9 mouse cellular contexts compared by ENCODE assay signal in genomic region chr17:87378354-87379159, GRCm38 (mm10). TPM values are rescaled to one million over a fixed set of nuclear protein-coding genes. Genes with fewer than 3 reads are reported as not detected.
DNase-seq lines count a peak whose midpoint lies in the region; ATAC-seq and TF ChIP-seq lines count a peak whose summit lies in the region.
"Had no signal": no experiment of that assay in that cellular context is flagged by ENCODE, and none has a peak within 500 bp of the region (broad histone marks: within the 10 kb centered on the region; RNA-seq: fewer than 3 reads in every experiment).

No protein-coding gene starts in this region.

- H3K36me3 ChIP-seq in lung, postnatal 0 days (ENCODE audit: insufficient read depth, low read length) = no peaks in the 10 kb centered on the region
- H3K36me3 ChIP-seq in forebrain, embryonic 15.5 days = no peaks in the 10 kb centered on the region
- H3K36me3 ChIP-seq in intestine, embryonic 14.5 days (ENCODE audit: control insufficient read depth, insufficient read depth, low read length) = no peaks in the 10 kb centered on the region
- H3K36me3 ChIP-seq in limb, embryonic 12.5 days = no peaks in the 10 kb centered on the region
- H3K36me3 ChIP-seq: liver, embryonic 15.5 days had no signal

- peaks cover 17% of the 10 kb centered on the region; the same call in 1 of the 2 replicates for H3K4me1 ChIP-seq in lung, postnatal 0 days (ENCODE audit: insufficient read depth, low read depth, low read length)
- peaks cover 31% of the 10 kb centered on the region for H3K4me1 ChIP-seq in forebrain, embryonic 15.5 days
- H3K4me1 ChIP-seq in intestine, embryonic 14.5 days (replicated peaks; ENCODE audit: control insufficient read depth, insufficient read depth, low read length) = peaks cover 38% of the 10 kb centered on the region
- H3K4me1 ChIP-seq in limb, embryonic 12.5 days (replicated peaks) = peaks cover 60% of the 10 kb centered on the region
- H3K4me1 ChIP-seq in olfactory bulb, adult 2 months (ENCODE audit: control insufficient read depth, insufficient read depth, low read length) = peaks cover 89% of the 10 kb centered on the region

- 60% methylated on average over 16 of the region's 16 CpGs for WGBS in lung, postnatal 0 days
- WGBS in forebrain, embryonic 15.5 days = 49% methylated on average over 16 of the region's 16 CpGs
- WGBS in intestine, embryonic 14.5 days = 44% methylated on average over 16 of the region's 16 CpGs
- 60% methylated on average over 16 of the region's 16 CpGs for WGBS in limb, embryonic 12.5 days
- WGBS in olfactory bulb, adult 2 months = 33% methylated on average over 16 of the region's 16 CpGs

- no peak for ATAC-seq in lung, postnatal 0 days
- ATAC-seq in forebrain, embryonic 15.5 days (replicated peaks) = peak; percentile 68
- ATAC-seq in intestine, embryonic 14.5 days (replicated peaks; ENCODE audit: low FRiP score, low TSS enrichment, low read depth) = 0 out of 2 replicates have a peak, but pooled peaks have one; percentile 24
- ATAC-seq in limb, embryonic 12.5 days (ENCODE audit: insufficient number of reproducible peaks, insufficient read depth, low FRiP score, low TSS enrichment, low read depth) = no peak

- DNase-seq in lung, postnatal 0 days (ENCODE audit: low spot score) = peak; percentile 48
- no peak for DNase-seq in lung, postnatal 14 days
- peak; percentile 67 for DNase-seq in intestine, embryonic 14.5 days (ENCODE audit: low spot score)
- no peak for DNase-seq in thymus, postnatal 25 days
- DNase-seq in thymus, postnatal 36 days = no peak

- H3K9ac ChIP-seq in lung, postnatal 0 days (replicated peaks; ENCODE audit: low read depth) = no peak overlapping the region
- H3K9ac ChIP-seq in forebrain, embryonic 15.5 days (replicated peaks) = no peak overlapping the region
- H3K9ac ChIP-seq in intestine, embryonic 14.5 days (ENCODE audit: low read length) = no peak overlapping the region
- H3K9ac ChIP-seq in limb, embryonic 12.5 days (replicated peaks) = peak overlapping the region; percentile 23; the same call in 1 of the 2 replicates
- H3K9ac ChIP-seq: liver, embryonic 15.5 days had no signal

- no peak for TF ChIP-seq EP300 in lung, postnatal 0 days (IDR thresholded peaks at IDR 0.05)

- TF ChIP-seq POLR2A in olfactory bulb, adult 2 months (IDR thresholded peaks at IDR 0.05; ENCODE audit: insufficient read depth, low read depth, low read length) = no peak

- H3K27me3 ChIP-seq in lung, postnatal 0 days (replicated peaks; ENCODE audit: insufficient read depth, low read length) = no peaks in the 10 kb centered on the region
- no peaks in the 10 kb centered on the region for H3K27me3 ChIP-seq in forebrain, embryonic 15.5 days
- H3K27me3 ChIP-seq in intestine, embryonic 14.5 days (replicated peaks; ENCODE audit: control insufficient read depth, insufficient read depth, low read length) = no peaks in the 10 kb centered on the region
- H3K27me3 ChIP-seq in limb, embryonic 12.5 days = no peaks in the 10 kb centered on the region
- H3K27me3 ChIP-seq: liver, embryonic 15.5 days had no signal

- H3K27ac ChIP-seq in lung, postnatal 0 days (ENCODE audit: low read length) = no peak overlapping the region
- H3K27ac ChIP-seq in forebrain, embryonic 15.5 days (replicated peaks) = peak overlapping the region; percentile 68
- peak overlapping the region; percentile 71 for H3K27ac ChIP-seq in intestine, embryonic 14.5 days (ENCODE audit: low read depth)
- H3K27ac ChIP-seq in limb, embryonic 12.5 days = peak overlapping the region; percentile 85
- H3K27ac ChIP-seq in olfactory bulb, adult 2 months (ENCODE audit: insufficient read depth, low read depth, low read length) = peak overlapping the region; percentile 96
- H3K27ac ChIP-seq: liver, embryonic 15.5 days had no signal

- TF ChIP-seq CTCF in lung, postnatal 0 days (IDR thresholded peaks at IDR 0.05) = no peak
- TF ChIP-seq CTCF in olfactory bulb, adult 2 months (IDR thresholded peaks at IDR 0.05; ENCODE audit: insufficient read depth, low read depth, low read length) = no peak

- no peak overlapping the region for H3K4me2 ChIP-seq in lung, postnatal 0 days (replicated peaks; ENCODE audit: low read depth, low read length)
- H3K4me2 ChIP-seq in forebrain, embryonic 15.5 days (replicated peaks) = no peak overlapping the region
- H3K4me2 ChIP-seq in intestine, embryonic 14.5 days (ENCODE audit: low read length) = no peak overlapping the region
- no peak overlapping the region for H3K4me2 ChIP-seq in limb, embryonic 12.5 days
- H3K4me2 ChIP-seq: liver, embryonic 15.5 days had no signal

- no peak overlapping the region for H3K4me3 ChIP-seq in lung, postnatal 0 days (ENCODE audit: low read depth, low read length)
- H3K4me3 ChIP-seq in forebrain, embryonic 15.5 days = no peak overlapping the region
- H3K4me3 ChIP-seq in intestine, embryonic 14.5 days (ENCODE audit: low read depth, low read length) = no peak overlapping the region
- H3K4me3 ChIP-seq in limb, embryonic 12.5 days (replicated peaks) = no peak overlapping the region
- peak overlapping the region; percentile 25 for H3K4me3 ChIP-seq in olfactory bulb, adult 2 months (ENCODE audit: insufficient read depth, low read depth, low read length)
- H3K4me3 ChIP-seq: liver, embryonic 15.5 days had no signal

- no peaks in the 10 kb centered on the region for H3K9me3 ChIP-seq in lung, postnatal 0 days (ENCODE audit: low read length)
- H3K9me3 ChIP-seq in forebrain, embryonic 15.5 days = no peaks in the 10 kb centered on the region
- no peaks in the 10 kb centered on the region for H3K9me3 ChIP-seq in intestine, embryonic 14.5 days (ENCODE audit: control insufficient read depth, low read length)
- H3K9me3 ChIP-seq in limb, embryonic 12.5 days = no peaks in the 10 kb centered on the region
- H3K9me3 ChIP-seq: liver, embryonic 15.5 days had no signal

RNA-seq across cellular contexts. Expression of gene Stpg4, which starts 49.0 kb away (rescaled TPM):
- polyA plus RNA-seq in lung, postnatal 0 days (2015; fragmentation: Nextera tagmentation; extraction: Ambion mirVana) = not detected in 2 replicates
- not detected in 2 replicates for polyA plus RNA-seq in forebrain, embryonic 15.5 days (2015; fragmentation: Nextera tagmentation; extraction: Ambion mirVana)
- not detected in 2 replicates for polyA plus RNA-seq in intestine, embryonic 14.5 days (2014; fragmentation: Nextera tagmentation; extraction: Ambion mirVana)
- not detected in 2 replicates for polyA plus RNA-seq in limb, embryonic 12.5 days (2016; fragmentation: Nextera tagmentation; extraction: Ambion mirVana)
- not detected in 2 replicates for polyA plus RNA-seq in olfactory bulb, adult 2 months (2012; ENCODE audit: insufficient read depth, insufficient read length, low replicate concordance, missing spikeins)
- polyA plus RNA-seq: liver, embryonic 15.5 days had no signal

Comparison
In these comparisons a context has a peak if more than half of its experiments do, and no peak if none do; other contexts are left out.
1. DNase-seq: peak in lung, postnatal 0 days (single experiment) and intestine, embryonic 14.5 days (single experiment); none in lung, postnatal 14 days (single experiment), thymus, postnatal 25 days (single experiment) and thymus, postnatal 36 days (0 of 2).
2. ATAC-seq: peak in forebrain, embryonic 15.5 days (single experiment) and intestine, embryonic 14.5 days (single experiment); none in lung, postnatal 0 days (single experiment) and limb, embryonic 12.5 days (single experiment).